Mouse (Mus musculus): ENCODE results near the gene Lrp10. TPM values are rescaled to one million over a fixed set of nuclear protein-coding genes. Genes with fewer than 3 reads are reported as not detected.

Lrp10 gene
- total RNA-seq, 2 experiments from 2014 or later = 23.5 to 27.4 TPM

DNA sequence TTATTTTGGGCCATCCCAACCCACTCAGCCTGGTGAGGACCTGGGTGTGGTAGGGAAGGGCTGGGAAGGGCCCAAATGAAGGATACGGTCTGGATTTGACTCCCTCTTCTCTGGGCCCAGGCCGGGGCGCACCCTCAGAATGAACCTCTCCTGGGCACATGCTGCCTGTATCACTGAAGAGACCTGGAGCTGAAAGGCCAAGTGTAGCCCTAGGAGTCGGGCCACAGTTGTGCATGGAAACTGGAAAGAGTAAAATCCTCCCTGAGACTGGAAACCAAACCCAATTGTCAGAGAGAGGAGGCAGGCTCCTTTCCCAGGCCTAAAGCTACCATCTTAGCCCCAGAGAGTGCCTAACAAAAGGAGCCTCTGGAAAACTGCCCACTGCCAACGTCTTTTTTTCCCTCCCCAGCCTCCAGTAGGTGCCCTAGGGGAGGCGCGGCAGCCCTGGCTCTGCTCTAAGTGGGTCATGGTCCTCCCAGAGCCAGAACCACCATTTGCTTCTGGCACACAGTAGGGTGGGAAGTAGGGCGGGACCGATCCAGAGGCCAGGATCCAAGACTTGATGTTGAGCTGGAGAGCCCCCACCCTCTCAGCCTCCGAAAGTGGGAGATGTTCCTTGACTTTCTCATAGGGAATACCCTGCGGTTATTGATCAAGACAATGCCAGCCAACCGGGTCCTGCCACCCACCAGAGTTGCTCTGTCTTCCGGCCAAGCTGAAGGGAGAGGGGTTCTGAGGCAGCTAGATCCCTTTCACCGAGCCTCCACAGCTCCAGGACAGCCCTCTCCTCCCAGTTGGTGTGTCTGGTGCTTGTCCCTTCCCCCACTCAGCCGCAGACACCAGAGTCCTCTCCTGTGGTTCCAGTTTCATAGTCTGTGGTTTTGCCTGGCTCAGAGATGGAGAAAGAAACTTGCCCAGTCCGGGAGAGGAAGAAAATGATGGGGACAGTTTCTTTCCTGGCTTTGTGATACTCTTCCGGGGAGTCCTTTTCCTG, 30.8 kb upstream of the Lrp10 start:
- ATAC-seq (replicated peaks; ENCODE audit: poor library complexity) = peak; percentile 68

DNA sequence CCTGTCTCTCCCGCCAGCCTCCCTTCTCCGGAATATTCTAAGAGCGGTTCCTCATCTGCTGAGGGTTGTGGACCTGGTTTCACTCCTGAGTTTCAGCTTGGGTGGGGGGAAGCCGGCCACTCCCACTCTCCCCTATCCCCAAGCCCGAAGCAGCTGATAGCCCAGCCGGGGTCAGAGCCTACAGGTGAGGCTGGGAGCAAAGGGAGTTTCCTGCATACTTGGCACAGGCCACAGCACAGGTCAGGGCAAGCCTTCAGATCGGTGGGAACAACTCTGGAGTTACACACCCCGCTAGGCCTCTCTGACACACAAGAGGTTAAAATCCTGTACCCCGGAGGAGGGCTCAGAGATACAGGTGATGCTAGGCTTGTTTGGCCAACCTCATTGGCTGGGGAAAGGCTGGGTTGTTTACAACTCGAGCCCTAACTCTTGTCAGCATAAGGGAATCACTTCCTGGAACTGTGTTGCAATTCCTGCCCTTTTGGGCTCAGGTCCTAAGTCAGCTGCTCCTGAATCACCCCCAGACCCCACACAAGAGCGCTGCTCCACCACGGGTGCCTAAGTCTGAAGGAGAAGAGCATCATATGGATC, 29.9 kb upstream of the Lrp10 start:
- no peak for ATAC-seq (replicated peaks; ENCODE audit: poor library complexity)

DNA sequence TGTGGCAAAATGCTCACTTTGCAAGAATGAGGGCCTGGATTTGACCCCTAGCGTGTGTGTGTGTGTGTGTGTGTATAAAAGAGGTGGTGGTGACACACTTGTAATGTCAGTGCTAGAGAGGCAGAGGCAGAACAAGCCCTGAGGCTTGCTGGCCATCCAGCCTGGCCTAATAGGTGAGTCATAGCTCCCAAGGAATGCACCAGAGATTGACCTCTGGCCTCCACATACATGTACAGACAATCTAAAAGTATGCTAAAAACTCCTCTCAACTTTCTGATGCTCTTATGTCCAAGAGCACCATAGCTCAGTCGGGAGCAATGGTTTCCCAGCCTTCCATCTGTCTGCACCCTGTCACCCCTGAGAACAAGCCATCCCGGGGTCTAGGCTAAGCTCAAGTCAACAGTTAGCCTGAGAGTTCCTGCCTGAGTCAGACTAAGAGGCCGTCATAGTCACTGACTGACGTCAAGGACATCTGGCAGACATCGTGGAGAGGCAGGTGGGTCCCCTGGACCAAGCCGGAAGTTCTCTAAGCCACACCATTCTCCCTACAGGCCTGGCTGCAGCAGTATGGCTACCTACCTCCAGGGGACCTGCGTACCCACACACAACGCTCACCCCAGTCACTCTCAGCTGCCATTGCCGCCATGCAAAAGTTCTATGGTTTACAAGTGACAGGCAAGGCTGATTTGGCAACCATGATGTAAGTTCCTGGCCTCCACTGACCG, 28.6 kb upstream of the Lrp10 start:
- ATAC-seq (replicated peaks; ENCODE audit: poor library complexity) = no peak

DNA sequence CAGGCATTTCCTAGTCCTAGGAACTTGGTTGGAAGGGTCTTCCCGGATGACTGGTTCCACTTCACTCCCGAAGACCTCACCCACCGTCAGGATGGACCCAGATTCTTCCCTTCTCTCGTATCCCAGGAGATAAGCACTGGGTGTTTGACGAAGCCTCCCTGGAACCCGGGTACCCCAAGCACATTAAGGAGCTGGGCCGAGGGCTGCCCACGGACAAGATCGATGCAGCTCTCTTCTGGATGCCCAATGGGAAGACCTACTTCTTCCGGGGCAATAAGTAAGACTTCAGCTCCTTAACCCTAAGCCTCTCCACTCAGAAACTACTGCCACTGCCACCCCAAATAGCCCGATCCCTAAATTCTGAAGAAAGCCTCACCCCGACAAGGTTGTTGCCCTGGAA, 24.8 kb upstream of the Lrp10 start:
- no peak for ATAC-seq (replicated peaks; ENCODE audit: poor library complexity)

DNA sequence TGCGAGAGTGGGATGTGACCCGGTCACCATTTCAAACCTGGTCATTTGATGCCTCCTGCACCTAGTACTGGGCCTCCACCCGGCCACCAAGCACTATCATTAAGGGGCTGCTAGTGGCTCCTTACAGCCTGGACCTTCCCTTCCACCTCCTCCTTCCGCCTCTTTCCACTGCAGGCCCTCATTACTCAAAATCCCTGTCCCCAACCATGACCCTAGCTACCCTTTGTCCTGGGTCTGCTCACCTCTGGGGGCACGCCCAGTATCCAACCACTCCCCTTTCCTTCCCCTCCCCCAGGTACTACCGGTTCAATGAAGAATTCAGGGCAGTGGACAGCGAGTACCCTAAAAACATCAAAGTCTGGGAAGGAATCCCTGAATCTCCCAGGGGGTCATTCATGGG, 24.3 kb upstream of the Lrp10 start:
- ATAC-seq (replicated peaks; ENCODE audit: poor library complexity) = no peak

DNA sequence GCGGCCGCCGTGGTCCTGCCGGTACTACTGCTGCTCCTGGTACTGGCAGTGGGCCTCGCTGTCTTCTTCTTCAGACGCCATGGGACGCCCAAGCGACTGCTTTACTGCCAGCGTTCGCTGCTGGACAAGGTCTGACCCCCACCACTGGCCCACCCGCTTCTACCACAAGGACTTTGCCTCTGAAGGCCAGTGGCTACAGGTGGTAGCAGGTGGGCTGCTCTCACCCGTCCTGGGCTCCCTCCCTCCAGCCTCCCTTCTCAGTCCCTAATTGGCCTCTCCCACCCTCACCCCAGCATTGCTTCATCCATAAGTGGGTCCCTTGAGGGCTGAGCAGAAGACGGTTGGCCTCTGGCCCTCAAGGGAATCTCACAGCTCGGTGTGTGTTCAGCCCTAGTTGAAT, 23.4 kb upstream of the Lrp10 start:
- ATAC-seq (replicated peaks; ENCODE audit: poor library complexity) = no peak

DNA sequence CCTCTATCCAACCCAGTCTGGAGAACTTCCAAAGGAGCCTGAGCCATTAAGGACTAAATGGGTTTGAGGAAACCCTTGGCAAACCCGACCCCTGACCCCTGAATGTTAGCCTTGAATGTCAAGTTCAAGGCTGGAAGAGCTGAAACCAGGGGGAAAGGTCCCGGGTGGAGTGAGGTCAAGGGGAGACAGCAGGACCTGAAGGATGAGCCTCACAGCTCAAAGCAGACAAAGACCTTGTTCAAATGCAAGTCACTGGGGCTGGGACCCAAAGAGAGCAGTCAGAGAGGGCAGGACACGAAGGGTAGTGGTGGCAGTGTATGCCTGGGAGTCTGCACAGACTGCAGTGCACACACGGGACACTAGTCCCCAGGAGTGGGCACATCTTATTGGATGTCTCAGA, 22.6 kb upstream of the Lrp10 start:
- ATAC-seq (replicated peaks; ENCODE audit: poor library complexity) = no peak

DNA sequence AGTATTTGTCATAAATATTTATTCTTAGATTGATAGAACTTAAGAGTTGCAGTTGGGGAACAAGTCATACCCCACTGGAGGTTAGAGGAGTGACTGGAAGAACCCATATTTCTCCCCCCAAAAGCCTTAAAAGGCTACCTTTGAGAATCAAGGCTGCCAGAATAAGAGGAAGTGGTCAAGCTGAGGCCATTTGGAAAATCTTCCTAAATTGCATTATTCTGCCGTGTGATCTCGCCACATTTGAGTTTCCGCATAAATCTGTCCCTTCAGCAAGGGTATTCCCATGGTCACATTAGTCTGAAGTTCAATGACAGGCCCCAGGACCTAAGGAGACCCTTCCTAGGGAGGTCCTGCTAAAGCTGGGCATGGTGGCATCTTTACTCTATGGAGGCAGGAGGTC, 21.4 kb upstream of the Lrp10 start:
- peak; percentile 33 for ATAC-seq (replicated peaks; ENCODE audit: poor library complexity)

DNA sequence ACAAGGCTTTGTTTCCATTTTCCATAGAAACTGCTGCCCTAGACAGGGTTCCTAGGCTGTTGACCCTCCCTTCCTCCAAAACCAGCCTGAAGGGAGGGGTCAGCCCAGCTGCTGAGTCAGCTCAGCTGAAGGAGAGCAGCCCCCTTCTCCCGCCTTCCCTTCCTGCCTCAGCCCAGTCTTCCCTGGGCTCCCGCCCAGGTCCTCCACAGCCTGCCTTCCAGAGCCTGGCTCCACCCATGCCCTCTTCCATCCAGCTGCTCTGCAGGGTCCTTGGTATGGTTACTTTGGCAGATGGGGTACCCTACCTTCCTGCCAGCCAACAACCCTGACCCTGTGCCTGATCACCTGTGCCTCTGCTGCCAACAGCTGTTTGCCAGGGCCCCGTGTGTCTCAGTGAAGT, 20.7 kb upstream of the Lrp10 start:
- no peak for ATAC-seq (replicated peaks; ENCODE audit: poor library complexity)

DNA sequence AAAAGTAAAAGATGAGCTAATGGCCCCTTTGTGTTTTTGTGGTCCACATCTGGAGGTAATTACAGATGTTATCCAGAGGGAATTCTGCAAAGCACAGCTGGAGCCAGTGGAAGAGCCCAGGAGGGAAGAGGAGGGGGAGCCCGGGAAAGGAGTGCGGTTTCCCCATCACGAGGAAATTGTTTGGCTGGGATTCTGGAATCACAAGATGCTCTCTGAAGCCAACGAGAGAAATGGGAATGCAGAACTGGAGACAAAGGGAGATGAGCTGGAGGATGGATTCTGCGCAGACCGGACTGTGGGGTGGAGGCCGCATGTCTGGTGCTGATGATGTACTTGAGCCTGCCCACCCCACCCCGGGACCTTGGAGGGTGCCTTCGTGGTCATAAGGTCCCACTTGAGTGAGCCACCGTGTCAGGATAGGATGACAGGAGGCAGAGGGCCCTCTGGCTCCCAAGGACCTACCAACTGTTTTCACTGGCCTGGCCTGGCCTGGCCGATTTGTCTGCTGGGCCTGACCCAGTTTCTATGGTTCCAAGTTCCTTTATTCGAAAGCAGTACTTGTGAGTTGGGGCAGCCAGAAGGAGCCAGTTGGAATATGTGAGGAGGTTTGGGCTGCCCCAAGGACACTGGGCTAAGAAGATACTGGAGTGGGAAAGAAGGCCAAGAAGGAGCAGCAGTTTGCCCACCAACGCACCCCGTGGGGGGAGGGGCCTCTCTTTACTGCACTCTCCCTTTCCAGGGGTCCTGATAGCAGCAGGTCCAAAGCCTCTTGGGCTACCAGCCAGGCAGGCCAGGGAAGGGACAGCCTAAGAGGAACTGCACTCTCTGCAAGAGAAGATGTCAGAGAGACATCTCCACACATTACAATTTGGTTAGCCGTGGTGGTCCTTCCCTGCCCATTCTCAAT, 20.0 kb upstream of the Lrp10 start:
- no peak for ATAC-seq (replicated peaks; ENCODE audit: poor library complexity)

DNA sequence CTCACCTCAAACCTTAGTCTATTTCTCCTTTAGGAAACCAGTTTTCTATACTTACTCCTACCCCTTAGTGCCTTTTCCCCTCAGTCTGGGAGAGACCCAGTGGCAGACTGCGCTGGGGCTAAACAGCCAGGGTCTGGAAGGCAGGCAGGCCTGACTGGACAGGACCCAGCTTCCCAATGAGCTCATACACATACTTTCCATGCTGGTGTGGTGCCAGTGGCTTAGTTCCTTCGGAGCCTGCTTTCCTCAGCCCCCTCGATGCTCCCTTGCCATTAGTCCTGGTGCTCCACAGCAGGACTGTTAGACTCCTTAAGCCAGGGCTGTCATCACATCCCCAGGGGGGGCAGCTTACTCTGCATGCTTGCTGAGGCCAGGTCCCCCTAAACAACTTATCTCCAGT, 18.5 kb upstream of the Lrp10 start:
- ATAC-seq (replicated peaks; ENCODE audit: poor library complexity) = no peak

DNA sequence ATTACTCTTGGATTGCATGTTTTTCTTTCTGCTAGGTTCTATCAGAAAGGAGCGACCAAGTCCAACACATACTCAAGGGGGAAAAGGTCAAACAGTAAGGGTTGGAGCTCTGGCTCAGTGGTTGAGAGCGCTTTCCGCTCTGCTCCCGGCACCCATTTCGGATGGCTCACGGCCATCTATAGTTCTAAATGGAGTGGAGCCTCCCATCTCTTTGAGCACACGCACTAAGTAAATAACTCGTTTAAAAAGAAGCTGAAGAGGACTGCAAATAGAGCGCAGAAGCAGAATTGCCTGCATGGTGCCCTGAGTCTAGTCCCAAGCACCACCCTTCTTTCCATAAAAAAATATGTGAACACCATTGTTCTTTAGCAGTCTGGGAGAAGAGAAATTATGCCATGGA, 10.4 kb upstream of the Lrp10 start:
- no peak for ATAC-seq (replicated peaks; ENCODE audit: poor library complexity)

DNA sequence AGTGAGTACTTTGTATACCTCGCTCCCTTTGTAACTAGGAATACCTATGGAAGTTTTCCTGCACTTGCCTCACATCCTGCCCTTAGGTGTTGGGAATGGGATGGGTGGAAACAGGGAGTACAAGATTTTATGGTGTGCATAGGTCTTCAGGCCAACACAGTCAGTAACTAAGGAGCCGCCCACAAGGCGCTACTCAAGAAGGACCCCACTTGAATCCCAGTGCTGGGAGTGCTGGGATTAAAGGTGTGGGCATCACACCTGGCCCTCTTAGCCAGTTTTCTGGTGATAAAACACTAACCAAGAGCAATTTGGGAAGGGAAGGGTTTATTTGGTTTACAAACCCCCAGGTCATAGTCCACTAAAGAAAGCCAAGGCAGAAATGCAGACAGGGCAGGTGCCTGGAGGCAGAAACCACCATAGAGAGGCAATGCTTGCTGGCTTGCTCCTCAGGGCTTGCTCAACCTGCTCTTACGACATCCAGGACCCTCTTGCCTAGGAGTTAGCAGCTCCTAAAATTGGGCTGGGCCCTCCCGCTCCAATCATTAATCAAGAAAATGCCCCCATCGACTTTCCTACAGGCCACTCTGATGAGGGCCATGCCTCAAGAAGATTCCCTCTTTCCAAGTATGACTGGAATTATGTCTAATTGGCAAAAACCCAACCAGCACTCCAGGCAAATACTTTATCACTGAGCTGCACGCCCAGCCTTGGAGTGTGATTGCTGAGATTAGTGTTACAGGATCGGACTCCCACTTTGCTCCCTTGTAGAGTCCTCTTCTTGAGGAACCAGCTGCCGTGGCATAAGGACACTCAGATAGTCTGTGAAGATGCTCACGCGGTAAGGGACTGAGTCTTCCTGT, 9.0 kb upstream of the Lrp10 start:
- peak; percentile 46; the same call in 1 of the 2 replicates for ATAC-seq (replicated peaks; ENCODE audit: poor library complexity)

DNA sequence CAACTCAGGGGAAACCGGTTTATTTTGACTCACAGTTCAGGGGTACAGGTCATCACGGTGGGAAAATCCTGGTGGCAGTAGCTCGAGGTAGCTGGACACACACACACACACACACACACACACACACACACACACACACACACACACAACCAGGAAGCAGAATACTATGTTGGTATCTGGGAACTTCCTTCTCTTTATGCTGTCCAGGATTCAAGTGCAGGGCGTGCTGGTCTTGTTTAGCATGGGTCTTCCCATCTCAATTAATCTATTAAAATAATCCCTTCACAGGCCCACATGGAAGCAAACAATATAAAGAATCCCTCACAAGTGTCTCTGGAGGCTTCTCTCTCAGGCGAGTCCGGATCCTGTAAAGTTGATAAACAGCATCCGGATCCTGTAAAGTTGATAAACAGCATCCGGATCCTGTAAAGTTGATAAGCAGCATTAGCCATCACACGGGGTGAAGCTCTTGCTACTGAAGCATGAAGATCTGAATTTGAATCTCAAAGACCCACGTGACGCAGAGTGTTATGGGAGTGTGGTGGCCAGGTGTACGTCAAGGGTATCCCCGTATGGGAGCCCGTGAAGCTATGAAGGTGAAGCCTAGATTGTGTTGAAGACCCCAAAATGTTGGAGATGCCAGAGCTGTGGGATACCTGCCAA, 5.9 kb upstream of the Lrp10 start:
- no peak for ATAC-seq (replicated peaks; ENCODE audit: poor library complexity)

DNA sequence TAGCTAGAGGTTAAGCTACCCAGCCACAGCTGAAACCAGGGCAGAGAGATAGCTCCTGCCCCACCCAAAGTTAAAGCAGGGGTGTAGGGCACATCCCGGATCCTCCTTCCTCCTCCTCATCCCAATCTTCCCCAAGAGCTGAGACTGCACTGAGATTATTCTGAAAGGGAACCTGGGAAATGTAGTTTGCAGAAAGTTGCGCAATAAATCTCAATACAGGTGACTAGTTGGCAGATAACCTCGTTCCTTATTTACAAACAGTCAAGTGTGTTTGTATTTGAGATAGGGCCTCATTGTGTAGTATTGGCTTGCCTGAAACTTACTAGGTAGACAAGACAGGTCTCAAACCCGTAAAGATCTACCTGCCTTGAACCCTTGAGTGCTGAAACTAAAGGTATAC, 1.8 kb upstream of the Lrp10 start:
- no peak for ATAC-seq (replicated peaks; ENCODE audit: poor library complexity)

DNA sequence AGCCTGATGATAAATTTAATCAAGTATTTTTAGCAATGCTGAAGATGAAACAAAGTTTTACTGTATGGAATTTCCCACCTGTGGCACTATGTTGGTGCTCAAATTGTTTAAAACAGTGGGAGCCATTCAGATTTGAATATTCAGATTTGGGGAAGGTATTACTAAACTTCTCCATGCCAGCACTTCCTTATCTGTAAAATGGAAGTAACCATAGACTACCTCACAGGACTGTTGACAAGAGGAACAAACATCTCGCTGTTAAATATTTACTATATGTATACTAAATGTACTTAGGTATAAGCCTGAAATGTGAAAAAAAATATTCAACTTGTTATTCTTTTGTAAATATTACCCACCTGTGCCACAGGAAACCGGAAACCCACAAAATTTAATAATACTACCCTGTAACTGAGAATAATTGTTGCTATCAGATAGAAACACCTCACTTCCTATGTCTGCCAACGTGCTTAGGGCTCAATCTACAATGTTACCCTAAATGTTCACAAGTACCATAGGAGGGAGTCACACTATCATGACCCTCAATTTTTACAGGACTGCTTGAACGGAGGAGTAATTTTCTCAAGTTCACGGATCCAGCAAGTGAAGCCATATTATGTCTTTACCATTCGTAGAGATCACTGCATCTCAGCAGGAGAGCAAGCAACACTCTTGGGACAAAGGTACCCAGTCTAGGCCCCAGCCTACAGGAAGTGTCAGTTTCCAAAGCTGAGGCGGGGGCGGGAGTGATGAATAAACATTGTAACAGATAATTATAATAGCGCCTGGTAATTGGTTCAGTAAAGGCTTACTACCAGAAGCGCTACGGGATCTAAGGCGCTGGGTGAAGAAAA, 604 bp upstream of the Lrp10 start:
- ATAC-seq (replicated peaks; ENCODE audit: poor library complexity) = peak; percentile 27

DNA sequence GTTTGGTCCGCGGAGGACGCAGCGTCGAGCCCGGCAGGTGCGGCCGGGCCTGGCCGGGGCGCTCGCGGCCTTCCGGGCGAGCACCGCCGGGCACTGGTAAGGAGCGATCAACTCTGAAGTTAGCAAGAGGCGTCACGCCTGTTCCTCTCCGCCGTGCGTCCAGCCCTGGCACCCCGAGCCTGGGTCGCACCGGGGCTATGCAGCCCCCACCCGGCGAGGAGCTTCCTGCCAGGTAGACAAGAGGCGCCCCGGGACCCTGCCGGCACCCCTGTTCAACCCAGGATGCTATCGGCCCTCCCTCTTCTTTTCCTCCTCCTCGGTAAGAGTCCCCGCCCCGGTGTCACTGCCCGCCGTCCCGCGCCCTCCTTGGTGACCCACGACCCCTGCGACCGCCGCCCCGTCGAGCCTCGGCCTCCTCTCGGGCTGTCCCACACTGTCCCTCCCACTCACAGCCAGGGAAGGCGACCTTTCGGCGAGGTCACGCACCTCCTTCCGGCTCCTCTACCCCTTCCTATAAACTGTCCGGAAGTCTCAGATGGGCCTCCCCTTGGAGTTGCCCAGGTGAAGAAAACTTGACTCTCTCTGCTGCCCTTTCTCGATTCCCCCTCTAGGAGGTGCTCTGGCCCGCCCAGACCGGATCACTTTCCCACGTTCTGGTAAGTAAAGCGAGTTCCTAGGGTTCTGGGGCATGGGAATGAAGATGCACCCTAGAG, 512 bp downstream of the Lrp10 start:
- ATAC-seq (replicated peaks; ENCODE audit: poor library complexity) = peak; percentile 79

DNA sequence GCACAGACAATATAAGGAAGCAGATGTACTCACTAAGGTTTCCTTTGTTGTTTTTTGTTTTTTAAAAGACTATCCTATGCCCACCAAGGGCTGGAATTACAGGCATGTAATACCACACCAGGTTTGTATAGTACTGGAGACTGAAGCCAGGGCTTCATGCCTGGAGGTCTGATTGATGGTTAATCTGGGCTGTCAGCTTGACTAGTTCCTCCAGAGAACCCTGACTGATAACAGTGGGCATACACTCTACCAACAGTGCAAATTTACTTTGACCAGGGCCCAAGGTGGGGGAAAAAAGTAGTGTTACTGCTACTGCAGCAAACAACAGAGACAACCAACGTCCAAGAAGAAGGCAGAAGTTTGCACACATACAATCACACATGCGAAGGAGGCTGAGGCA, 7.5 kb downstream of the Lrp10 start:
- ATAC-seq (replicated peaks; ENCODE audit: poor library complexity) = peak; percentile 53
